Mouse (Mus musculus): ENCODE data around the gene Spata7.

Gene Spata7

DNA sequence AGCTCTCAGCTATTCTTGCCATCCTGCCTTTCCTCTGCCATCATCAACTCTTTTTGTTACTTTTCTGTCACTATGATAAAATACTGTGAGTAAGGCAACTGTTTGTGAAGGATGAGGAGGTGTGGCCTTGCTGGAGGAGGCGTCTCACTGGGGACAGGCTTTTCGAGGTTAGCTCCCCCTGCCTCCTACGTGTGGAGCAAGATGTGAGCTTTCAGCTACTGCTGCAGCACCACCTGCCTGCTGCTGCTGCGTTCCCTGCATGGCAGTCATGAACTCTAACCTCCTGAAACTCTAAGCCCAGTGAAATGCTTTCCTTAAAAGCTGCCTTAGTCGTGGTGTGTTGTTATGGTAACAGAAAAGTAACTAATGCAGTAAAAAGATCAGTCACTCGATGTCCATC, 45.9 kb downstream of the Spata7 start:
- DNase-seq (ENCODE audit: low spot score), result no peak

DNA sequence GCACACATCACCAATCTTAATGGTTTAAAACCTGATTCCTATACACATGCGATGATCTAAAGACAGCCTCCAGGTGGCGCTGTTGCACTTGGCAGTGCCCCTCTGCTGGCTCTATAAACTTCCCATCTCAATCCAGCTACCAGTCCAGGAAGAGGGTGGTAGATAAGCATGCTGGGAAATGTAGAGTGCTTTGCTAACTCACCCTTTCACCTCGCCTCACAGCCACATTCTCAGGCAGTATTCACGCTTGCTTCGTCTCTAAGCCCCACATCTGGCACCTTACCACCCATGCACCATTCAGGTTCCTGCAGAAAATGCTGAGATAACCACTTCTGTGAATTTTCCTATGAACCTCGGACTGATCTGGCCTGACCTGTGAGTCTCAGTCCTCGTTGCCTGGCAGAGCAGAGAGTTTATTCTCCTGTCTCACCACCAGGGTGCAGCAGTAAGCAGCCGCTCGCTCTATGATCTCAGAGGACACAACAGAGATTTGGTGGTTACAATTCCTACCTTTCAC, 46.7 kb downstream of the Spata7 start:
- DNase-seq (ENCODE audit: low spot score), result peak; percentile 69

DNA sequence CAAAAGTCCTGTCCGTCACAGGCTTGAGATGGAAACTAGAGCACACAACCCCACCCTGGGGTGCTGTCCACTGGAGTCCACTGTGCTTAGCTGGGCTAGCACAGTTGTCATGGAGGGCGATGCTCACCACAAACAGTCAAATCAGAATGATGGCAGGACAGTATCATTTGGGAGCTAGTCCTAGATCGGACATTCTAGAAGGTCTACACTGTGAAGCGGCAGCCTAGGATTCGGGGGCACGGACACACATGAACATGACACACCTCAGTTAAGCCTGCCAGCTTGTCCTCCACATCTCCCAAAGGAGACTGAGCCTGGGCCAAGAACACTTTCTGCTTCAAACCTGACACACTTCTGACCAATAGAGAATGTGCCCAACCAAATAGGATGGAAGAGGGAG, 48.9 kb downstream of the Spata7 start:
- DNase-seq (ENCODE audit: low spot score), result no peak

DNA sequence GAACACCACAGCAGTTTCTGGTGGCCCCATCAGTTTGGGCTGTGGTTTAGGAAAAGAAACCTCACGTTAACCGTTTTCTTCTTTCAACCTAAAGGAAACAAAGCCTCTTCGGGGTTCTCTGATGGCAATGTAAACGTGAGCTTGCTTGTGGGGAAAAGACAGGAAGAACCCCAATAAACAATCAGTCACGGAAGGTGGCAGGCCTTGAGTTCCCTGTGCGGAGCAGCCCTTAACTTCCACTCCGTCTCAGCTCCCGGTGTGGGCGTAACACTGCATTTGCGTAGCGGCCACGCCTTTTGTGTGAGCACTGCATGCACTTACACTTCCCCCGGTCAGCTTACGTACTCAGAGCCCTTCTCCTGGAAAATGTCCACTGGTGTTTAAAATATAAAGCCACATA, 49.4 kb downstream of the Spata7 start:
- no peak for DNase-seq (ENCODE audit: low spot score)

DNA sequence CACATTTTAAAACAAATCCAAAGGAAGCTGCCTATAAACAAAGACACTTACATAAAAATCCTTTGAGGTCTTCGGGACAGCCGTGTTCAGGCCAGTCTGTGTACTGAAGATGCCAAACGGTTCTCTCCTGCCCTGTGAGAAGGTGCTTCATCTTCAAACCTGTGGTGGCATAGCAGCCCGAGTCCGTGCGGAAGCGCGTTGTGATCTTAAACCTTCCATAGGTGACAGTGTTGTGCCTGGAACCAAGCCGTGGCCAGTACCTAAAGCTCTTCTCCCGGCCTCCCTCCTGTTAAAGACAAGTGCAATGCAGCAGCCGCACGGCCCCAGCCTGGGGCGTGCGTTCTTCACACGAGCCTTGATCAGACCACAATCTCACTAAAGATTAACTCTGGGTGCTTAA, 51.9 kb downstream of the Spata7 start:
- DNase-seq (ENCODE audit: low spot score), result no peak

DNA sequence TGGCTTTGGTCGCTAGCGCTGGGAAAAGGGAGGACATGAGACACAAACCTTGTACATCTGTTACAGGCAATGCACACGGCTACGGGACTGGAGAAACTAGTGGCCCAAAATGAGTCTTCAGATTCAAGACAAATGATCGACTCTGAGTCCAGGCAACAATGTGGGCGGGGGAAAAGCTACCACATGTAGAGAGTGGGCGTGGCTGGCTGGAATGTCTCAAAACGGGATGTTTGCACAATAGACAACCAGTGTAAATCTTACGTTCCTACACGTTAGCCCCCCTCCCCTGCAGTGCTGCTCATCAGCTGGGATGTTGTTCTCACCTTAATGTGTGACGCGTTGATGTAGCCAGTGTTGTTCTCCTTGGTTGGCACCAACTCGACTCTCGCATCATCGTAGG, 54.2 kb downstream of the Spata7 start:
- no peak for DNase-seq (ENCODE audit: low spot score)

DNA sequence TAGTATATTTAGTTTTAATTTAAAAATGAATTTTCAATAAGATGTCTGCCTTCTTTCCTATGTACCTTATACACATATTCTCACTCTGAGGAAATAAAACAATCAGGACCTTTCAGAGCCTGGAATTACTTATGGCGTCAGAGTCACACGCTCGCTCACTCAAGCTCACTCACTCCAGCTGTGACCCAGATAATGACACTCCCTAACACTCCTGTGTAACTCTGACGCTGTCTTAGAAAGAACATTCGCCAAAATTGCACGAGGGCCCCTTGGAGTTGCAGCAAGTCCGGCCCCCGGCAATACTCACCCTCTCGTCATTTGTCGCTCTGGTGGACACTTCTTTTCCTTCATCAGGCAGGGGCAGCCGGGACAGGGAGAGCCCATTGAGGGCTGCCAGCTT, 55.2 kb downstream of the Spata7 start:
- DNase-seq (ENCODE audit: low spot score), result no peak

DNA sequence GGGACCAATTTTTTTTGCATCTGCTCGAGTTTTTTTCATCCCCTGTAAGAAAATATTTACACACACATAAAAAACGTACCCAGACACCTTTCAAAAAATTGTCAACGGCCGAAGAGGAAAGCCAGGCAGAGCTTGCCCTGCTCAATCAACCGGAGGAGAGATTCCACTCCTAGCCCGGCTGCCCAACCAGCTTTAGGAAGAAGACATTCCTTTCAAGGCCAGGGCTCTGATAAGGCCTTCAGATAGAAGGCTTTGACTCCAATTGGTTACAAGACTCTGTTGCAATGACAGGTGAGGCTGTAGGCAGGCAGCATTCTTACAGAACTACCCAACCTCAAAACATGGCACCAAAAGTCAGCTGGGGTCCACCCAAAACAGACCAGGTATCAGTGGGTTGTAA, 55.6 kb downstream of the Spata7 start:
- DNase-seq (ENCODE audit: low spot score), result no peak

DNA sequence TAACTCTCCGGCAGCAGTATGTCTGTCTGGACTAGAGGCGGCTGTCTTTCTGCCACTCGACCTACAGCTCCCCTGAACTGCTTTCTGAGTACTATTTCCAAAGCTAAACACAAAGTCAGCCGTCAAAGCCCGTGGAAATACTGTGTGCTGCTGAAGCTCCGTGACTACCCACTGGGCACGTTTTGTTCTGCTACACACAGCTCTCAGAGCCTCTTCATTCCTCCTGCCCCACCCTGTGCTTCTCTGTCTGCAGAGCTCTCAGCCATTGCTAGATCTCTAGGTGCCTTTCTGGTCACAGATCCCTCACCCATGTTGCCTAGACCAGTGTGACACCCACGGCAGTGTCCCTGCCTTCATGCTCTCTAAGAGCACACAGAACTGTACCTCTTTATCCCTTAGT, 62.3 kb downstream of the Spata7 start:
- DNase-seq (ENCODE audit: low spot score), result no peak

DNA sequence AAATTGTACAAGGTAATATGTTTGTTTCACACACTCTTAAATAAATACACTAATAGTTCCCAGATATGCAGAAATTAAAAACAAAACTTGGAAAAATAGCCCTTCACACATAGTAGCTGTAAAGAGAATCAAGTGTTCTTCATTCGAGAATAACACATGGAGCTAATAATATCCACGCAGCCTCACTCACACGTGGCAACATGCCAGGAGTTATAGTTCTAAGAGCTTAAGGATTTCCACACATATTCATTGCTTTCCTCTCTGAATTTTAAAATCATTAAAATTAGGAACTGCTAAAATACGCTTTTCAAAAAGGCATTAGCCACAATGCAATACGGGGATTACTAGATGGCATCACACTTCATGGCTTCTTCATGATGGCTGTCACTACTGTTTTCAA, 69.2 kb downstream of the Spata7 start:
- DNase-seq (ENCODE audit: low spot score), result no peak

DNA sequence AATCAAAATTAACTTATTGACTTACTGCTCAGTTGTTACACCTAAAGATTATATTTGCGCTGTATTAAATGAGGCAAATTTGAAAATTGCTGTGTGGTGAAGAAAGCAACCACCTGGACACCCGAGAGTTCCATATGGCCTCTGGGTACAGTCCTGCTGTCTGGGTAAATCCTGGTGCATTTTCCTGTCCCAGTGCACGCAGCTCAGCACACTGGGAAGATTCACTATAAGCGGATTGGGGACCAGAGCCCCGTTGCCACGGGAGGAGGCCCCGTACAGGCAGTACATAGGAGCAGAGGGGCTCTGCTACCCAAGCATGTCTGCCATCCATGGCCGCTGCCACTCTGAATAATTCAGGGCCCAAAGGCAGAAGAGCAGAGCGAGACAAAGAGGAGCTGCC, 73.6 kb downstream of the Spata7 start:
- DNase-seq (ENCODE audit: low spot score), result no peak

DNA sequence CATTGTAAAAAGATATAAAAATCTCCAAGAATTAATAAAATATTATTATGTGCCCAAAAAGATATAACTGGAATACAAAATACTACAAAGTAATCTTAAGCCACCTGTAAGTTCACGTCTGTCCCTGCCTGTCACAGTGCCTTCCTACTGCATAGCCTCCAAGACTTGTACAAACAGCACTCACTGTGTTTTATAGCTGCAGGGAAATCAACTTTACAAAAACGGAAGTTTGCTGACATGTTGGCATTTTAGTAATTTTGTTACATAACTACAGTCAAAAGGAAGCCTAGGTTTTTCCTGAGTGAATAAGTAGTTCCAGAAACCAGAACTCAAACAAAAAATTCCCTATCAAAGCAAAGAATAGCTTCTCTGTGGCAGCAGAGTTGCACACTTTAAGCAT, 75.6 kb downstream of the Spata7 start:
- DNase-seq (ENCODE audit: low spot score), result no peak

DNA sequence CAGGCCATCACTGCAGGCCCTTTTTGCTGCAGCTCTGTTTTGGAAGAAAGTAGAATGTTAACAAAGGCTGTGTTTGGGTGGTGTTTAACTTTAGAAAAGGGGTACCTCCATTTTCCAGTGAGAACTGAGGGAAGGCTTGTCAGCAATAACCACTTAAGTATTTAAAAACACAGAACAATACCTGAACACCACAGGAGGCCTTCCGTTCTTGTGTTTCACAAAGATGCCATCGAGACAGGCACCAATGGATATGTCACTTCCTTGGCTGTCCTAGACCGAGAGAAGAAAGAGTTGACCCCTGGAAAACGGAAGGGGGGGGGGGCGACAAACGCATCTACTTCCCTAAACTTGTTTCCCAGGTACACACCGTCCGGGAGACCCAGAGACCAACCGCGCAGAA, 76.0 kb downstream of the Spata7 start:
- DNase-seq (ENCODE audit: low spot score), result no peak

DNA sequence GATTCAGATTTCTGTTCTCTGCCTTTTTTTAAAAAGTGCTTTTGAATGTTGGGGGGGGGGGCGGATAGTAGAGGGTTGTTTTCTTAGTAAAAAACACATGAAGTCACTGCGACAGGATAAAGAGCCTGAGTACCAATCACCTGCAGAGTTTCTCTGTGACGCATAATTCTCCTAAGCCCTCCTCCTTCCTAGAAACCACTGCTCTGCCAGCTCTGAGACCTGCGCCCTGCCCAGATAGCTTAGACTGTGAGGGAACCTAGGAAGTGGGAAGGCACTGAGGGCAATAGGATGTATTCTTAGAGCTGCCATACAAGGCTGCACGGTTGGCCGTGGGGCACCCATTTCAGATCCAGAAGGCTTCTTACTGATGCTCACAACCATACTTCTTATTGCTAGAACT, 84.9 kb downstream of the Spata7 start:
- no peak for DNase-seq (ENCODE audit: low spot score)

DNA sequence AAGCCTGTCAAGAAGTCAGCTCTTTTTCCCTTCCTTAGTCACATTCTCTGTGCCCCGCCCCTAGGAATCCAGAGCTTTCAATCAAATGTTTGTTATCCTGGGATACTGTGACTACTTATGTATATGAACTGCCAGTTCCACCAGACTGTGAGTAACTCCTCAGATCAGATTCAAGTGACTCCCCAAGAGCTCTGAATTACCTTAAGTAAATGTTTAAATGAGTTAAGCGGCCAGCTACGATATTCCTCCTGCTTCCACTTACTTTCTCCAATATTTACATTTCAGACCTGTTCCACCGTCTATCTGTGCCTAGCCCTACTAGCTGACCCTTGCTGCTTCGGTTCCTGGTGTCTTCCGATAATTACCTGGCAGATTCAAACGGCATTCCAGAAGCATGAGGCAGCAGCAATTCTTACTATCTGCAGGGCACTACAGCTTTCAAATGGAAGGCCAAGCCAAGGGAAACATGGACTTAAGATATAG, 85.7 kb downstream of the Spata7 start:
- DNase-seq (ENCODE audit: low spot score), result no peak

DNA sequence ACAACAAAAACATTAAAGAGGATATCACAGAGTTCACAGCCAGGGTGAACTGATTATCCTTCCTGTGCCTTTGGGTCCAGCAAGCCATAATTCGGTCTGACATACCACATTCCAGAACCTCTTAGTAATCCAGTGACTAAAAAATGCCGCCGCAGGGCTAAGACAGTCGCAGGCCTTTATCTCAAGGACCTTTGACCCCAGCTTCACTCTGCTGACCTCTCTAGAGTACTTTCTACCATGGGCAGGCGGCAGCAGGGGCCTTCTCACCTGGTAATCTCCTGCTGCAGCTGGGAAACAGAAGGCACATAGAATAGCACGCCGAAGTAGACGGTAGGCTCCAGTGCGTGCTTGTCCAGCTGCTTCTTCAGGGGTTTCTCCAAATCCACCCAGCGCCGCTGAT, 86.8 kb downstream of the Spata7 start:
- no peak for DNase-seq (ENCODE audit: low spot score)

DNA sequence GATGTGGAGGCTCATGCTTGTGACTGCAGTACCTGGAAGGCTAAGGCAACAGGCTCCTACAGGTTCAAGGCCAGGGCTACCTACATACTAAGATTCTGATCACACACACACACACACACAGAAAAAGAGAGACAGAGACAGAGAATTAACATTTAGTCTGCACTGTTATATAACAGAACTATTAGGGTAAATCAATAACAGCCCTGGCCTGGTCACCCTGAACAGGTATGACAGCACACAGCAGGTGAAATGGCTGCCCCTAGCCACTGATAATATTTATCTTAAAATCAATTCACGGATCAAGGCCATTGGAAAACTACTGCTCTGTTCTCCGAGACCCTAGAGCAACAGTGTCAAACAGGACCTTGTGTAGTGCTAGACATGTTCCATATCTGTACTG, 88.2 kb downstream of the Spata7 start:
- DNase-seq (ENCODE audit: low spot score), result no peak

Measured in adipocyte (in vitro differentiated cells).